ENCODE assay signal across 16 mouse cellular contexts in genomic region chr6:137581331-137582010, GRCm38 (mm10).
DNase-seq lines count a peak whose midpoint lies in the region; TF ChIP-seq lines count a peak whose summit lies in the region.
"Had no signal": no experiment of that assay in that cellular context is flagged by ENCODE, and none has a peak within 500 bp of the region (broad histone marks: within the 10 kb centered on the region; RNA-seq: fewer than 3 reads in every experiment).

No protein-coding gene starts in this region.

- TF ChIP-seq EP300 in heart, adult 2 months (IDR thresholded peaks at IDR 0.05; ENCODE audit: insufficient read depth, low read depth, low read length) = no peak

- DNase-seq in heart, adult 2 months = no peak
- DNase-seq in heart, adult 9 months (ENCODE audit: low spot score in 2 of 2) = no peak
- DNase-seq in MN1 (ENCODE audit: low spot score) = peak; percentile 7
- no peak for DNase-seq in cerebellum, postnatal 36 days
- no peak for DNase-seq in thymus, postnatal 25 days
- DNase-seq: cerebellum, adult 2 months; cerebellum, postnatal 10 days; gastrocnemius, postnatal 10 days; kidney, adult 2 months had no signal

- WGBS in heart, adult 2 months = 54% methylated on average over 6 of the region's 6 CpGs
- 69% methylated on average over 6 of the region's 6 CpGs for WGBS in olfactory bulb, adult 2 months

- H3K27me3 ChIP-seq in heart, adult 2 months (ENCODE audit: control insufficient read depth, insufficient read depth, low read length) = no peaks in the 10 kb centered on the region
- H3K27me3 ChIP-seq: embryonic facial prominence, embryonic 13.5 days; heart, embryonic 15.5 days; hindbrain, embryonic 13.5 days had no signal

- H3K4me3 ChIP-seq in heart, adult 2 months = no peak overlapping the region
- no peak overlapping the region for H3K4me3 ChIP-seq in bone marrow macrophage, adult 2 months (ENCODE audit: insufficient read depth, low read length)
- H3K4me3 ChIP-seq in olfactory bulb, adult 2 months (ENCODE audit: insufficient read depth, low read depth, low read length) = no peak overlapping the region
- H3K4me3 ChIP-seq: embryonic facial prominence, embryonic 13.5 days; forebrain, embryonic 10.5 days; heart, embryonic 15.5 days; hindbrain, embryonic 13.5 days had no signal

- no peak for TF ChIP-seq CTCF in heart, adult 2 months (IDR thresholded peaks at IDR 0.05)
- TF ChIP-seq CTCF in bone marrow macrophage, adult 2 months (IDR thresholded peaks at IDR 0.05; ENCODE audit: low read depth, low read length) = no peak
- TF ChIP-seq CTCF in olfactory bulb, adult 2 months (IDR thresholded peaks at IDR 0.05; ENCODE audit: insufficient read depth, low read depth, low read length) = no peak

- H3K79me2 ChIP-seq in heart, adult 2 months (replicated peaks; ENCODE audit: control insufficient read depth, insufficient read depth, low read length) = no peaks in the 10 kb centered on the region

- TF ChIP-seq POLR2A in heart, adult 2 months (IDR thresholded peaks at IDR 0.05; ENCODE audit: insufficient read depth, low read depth, low read length) = no peak
- TF ChIP-seq POLR2A in bone marrow macrophage, adult 2 months (IDR thresholded peaks at IDR 0.05; ENCODE audit: borderline replicate concordance, low read depth, low read length) = no peak
- TF ChIP-seq POLR2A in olfactory bulb, adult 2 months (IDR thresholded peaks at IDR 0.05; ENCODE audit: insufficient read depth, low read depth, low read length) = no peak

- intact Hi-C loops in heart, adult 2 months (cut with DNase I) = no loop called here

- H3K9ac ChIP-seq in heart, adult 2 months (ENCODE audit: low read depth, low read length) = no peak overlapping the region
- H3K9ac ChIP-seq: embryonic facial prominence, embryonic 13.5 days; heart, embryonic 15.5 days; hindbrain, embryonic 13.5 days had no signal

- H3K4me1 ChIP-seq in heart, adult 2 months (ENCODE audit: control insufficient read depth, insufficient read depth, low read length) = peaks cover 8% of the 10 kb centered on the region
- H3K4me1 ChIP-seq in bone marrow macrophage, adult 2 months (ENCODE audit: control insufficient read depth, insufficient read depth, low read length) = peaks cover 43% of the 10 kb centered on the region
- peaks cover 14% of the 10 kb centered on the region for H3K4me1 ChIP-seq in olfactory bulb, adult 2 months (ENCODE audit: control insufficient read depth, insufficient read depth, low read length)
- H3K4me1 ChIP-seq: embryonic facial prominence, embryonic 13.5 days; forebrain, embryonic 10.5 days; hindbrain, embryonic 13.5 days had no signal

- H3K27ac ChIP-seq in heart, adult 2 months = peak overlapping the region; percentile 23
- H3K27ac ChIP-seq in bone marrow macrophage, adult 2 months (ENCODE audit: insufficient read depth, low read depth, low read length) = peak overlapping the region; percentile 28
- peak overlapping the region; percentile 70 for H3K27ac ChIP-seq in olfactory bulb, adult 2 months (ENCODE audit: insufficient read depth, low read depth, low read length)
- H3K27ac ChIP-seq: embryonic facial prominence, embryonic 13.5 days; forebrain, embryonic 10.5 days; heart, embryonic 15.5 days; hindbrain, embryonic 13.5 days; hindbrain, postnatal 0 days had no signal

- H3K36me3 ChIP-seq in heart, adult 2 months (ENCODE audit: control insufficient read depth, insufficient read depth, low read length) = peaks cover 4% of the 10 kb centered on the region
- H3K36me3 ChIP-seq: embryonic facial prominence, embryonic 13.5 days; forebrain, embryonic 10.5 days; heart, embryonic 15.5 days; hindbrain, embryonic 13.5 days had no signal
